Mouse (Mus musculus): Measurements from ENCODE around the gene Hfm1. TPM values are rescaled to one million over a fixed set of nuclear protein-coding genes. Genes with fewer than 3 reads are reported as not detected.

Hfm1 gene
- polyA plus RNA-seq, 1 experiment from 2014 or later = 3.8 TPM

DNA sequence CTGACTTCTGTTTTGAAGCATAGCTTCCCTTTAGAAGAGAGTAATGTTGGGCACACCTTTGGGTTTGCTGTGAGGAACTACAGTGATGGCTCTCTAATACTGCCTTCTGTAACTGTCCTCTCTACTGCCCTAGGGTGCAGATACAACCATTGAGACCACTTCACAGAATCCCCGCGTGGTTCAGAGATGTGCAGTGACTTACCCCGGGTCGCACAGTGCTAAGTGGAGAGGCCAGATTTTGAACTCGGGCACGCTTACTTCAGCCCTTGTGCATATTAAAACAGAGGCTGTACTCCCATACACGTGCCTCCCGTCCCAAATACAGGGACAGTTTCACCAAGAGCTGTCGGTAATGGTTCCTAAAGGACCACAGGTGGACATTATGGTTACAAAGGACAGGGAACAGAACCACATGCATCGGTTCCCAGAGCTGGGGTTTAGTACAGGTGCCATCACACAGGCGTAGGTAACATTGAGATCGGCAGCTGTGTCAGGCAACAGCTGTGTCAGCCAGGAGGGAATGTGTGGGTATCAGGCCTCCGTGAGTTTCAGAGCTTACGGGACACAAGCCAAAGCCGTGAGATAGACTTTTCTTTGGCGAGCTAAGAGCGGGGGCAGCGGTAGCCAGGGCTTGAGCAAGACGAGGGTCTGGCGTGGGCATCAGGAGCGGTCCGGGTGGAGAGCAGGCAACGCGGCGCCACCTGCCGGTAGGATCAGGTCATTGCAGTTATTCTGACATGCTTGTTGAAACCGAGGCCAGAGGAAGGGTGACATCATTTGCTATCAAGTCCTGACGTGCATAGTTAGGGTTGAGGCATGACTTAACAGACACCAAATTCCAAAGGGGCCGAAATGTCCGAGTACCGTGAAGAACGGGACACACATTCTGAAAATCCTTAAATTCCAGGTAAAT lies 124.0 kb downstream of the Hfm1 start:
- no peaks in the 10 kb centered on the region for H3K27me3 ChIP-seq (ENCODE audit: control insufficient read depth, insufficient read depth, low read length)
- no peak overlapping the region for H3K4me3 ChIP-seq (ENCODE audit: low read depth, low read length)
- 4% methylated on average over 32 of the region's 32 CpGs for WGBS
- peak overlapping the region; percentile 39 for H3K4me2 ChIP-seq (ENCODE audit: low read depth)
- H3K4me1 ChIP-seq (ENCODE audit: control insufficient read depth, insufficient read depth, low read length) = no peaks in the 10 kb centered on the region
- no peak overlapping the region for H3K27ac ChIP-seq (ENCODE audit: low read depth, low read length)
- H3K9me3 ChIP-seq (ENCODE audit: control insufficient read depth, low read length) = no peaks in the 10 kb centered on the region
- no peak overlapping the region for H3K9ac ChIP-seq (ENCODE audit: low read length)
- peak; percentile 88 for DNase-seq (ENCODE audit: low spot score)
- ATAC-seq (ENCODE audit: insufficient read depth, low FRiP score, low TSS enrichment) = peak; percentile 70
- H3K36me3 ChIP-seq (ENCODE audit: control insufficient read depth, insufficient read depth, low read length) = no peaks in the 10 kb centered on the region

DNA sequence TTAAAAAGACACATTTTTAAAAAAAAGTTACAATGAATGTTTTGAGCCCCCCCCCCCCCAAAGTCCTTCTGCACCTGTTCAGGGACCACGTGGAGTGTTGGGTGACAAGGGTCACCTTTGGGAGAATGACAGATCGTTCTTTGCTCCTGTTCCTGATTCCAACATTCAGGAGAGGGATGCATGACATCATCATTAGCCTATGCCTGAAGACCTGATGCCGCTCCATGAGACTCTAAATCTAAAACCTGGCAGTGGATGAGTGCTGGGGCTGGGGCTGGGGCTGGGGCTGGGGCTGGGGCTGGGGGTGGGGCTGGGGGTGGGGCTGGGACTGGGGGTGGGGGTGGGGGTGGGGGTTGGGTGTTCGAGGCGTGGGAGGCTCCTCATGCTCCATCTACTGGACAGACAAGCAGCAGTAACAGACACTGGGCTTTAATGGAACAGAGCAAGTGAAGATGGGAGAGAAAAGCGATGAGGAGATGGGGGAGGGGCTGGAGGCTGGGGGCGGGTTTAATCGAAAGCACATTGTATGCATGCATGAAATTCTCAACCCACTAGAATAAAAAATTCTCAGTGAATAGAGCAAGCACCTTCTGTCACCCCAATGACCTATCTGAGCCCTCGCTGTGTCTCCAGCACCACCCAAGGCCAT lies 124.8 kb downstream of the Hfm1 start:
- Histone ChIP-seq H3K9me3 (ENCODE audit: control insufficient read depth, low read length) (no peaks in the 10 kb centered on the region), H3K9ac (ENCODE audit: low read length) (no peak overlapping the region), H3K36me3 (ENCODE audit: control insufficient read depth, insufficient read depth, low read length) (no peaks in the 10 kb centered on the region), H3K4me2 (ENCODE audit: low read depth) (no peak overlapping the region), H3K4me1 (ENCODE audit: control insufficient read depth, insufficient read depth, low read length) (no peaks in the 10 kb centered on the region), H3K27ac (ENCODE audit: low read depth, low read length) (no peak overlapping the region), H3K4me3 (ENCODE audit: low read depth, low read length) (no peak overlapping the region), H3K27me3 (ENCODE audit: control insufficient read depth, insufficient read depth, low read length) (no peaks in the 10 kb centered on the region)
- DNase-seq (ENCODE audit: low spot score) (no peak), ATAC-seq (ENCODE audit: insufficient read depth, low FRiP score, low TSS enrichment) (no peak)
- 26% methylated on average over 9 of the region's 9 CpGs for WGBS

- Histone ChIP-seq H3K4me1 (ENCODE audit: control insufficient read depth, insufficient read depth, low read length) (no peaks in the 10 kb centered on the region), H3K9ac (ENCODE audit: low read length) (no peak overlapping the region), H3K9me3 (ENCODE audit: control insufficient read depth, low read length) (no peaks in the 10 kb centered on the region), H3K36me3 (ENCODE audit: control insufficient read depth, insufficient read depth, low read length) (no peaks in the 10 kb centered on the region), H3K27ac (ENCODE audit: low read depth, low read length) (no peak overlapping the region), H3K27me3 (ENCODE audit: control insufficient read depth, insufficient read depth, low read length) (no peaks in the 10 kb centered on the region), H3K4me2 (ENCODE audit: low read depth) (no peak overlapping the region), H3K4me3 (ENCODE audit: low read depth, low read length) (no peak overlapping the region)
- no peak for DNase-seq (ENCODE audit: low spot score)
- 86% methylated on average over 5 of the region's 5 CpGs for WGBS
- no peak for ATAC-seq (ENCODE audit: insufficient read depth, low FRiP score, low TSS enrichment)
Observed at GRCm38 (mm10) chr5:106797896-106798295, 128.2 kb downstream of the Hfm1 start.

- Histone ChIP-seq H3K4me2 (ENCODE audit: low read depth) (no peak overlapping the region), H3K27ac (ENCODE audit: low read depth, low read length) (no peak overlapping the region), H3K9ac (ENCODE audit: low read length) (no peak overlapping the region), H3K4me1 (ENCODE audit: control insufficient read depth, insufficient read depth, low read length) (no peaks in the 10 kb centered on the region), H3K36me3 (ENCODE audit: control insufficient read depth, insufficient read depth, low read length) (no peaks in the 10 kb centered on the region), H3K9me3 (ENCODE audit: control insufficient read depth, low read length) (no peaks in the 10 kb centered on the region), H3K4me3 (ENCODE audit: low read depth, low read length) (no peak overlapping the region), H3K27me3 (ENCODE audit: control insufficient read depth, insufficient read depth, low read length) (no peaks in the 10 kb centered on the region)
- DNase-seq (ENCODE audit: low spot score) (peak; percentile 50), ATAC-seq (ENCODE audit: insufficient read depth, low FRiP score, low TSS enrichment) (no peak)
- WGBS = 14% methylated on average over 6 of the region's 6 CpGs
Observed at GRCm38 (mm10) chr5:106791241-106791572, 134.9 kb downstream of the Hfm1 start.

DNA sequence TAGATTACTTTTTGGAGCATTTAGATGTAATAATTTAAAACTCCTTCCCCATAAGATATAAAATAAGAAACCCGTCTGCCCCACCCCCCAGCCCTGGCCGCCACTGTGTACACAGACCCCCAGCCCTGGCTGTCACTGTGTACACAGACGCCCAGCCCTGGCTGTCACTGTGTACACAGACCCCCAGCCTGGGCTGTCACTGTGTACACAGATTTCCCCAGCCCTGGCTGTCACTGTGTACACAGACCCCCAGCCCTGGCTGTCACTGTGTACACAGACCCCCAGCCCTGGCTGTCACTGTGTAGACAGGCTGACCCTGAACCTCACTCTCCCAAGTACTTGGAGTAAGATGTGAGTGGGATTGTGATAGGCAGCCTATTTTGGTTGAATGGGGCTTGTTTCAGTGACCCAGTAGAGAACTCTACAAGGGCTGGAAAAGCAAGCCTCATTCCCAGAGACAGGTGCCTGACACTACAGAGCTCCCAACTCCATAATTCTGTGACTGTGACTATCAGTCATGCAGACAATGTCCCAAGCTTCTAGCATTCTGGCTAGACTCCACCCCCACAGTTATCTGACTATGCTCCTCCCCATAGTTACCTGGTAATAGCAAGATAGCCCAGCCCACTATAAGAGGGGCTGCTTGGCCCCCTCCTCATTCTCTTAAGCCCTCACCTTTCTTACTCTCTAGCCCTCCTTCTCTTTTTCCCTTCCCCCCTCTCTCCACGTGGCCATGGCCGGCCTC lies 135.5 kb downstream of the Hfm1 start:
- Histone ChIP-seq H3K9ac (ENCODE audit: low read length) (no peak overlapping the region), H3K4me1 (ENCODE audit: control insufficient read depth, insufficient read depth, low read length) (no peaks in the 10 kb centered on the region), H3K27me3 (ENCODE audit: control insufficient read depth, insufficient read depth, low read length) (no peaks in the 10 kb centered on the region), H3K4me3 (ENCODE audit: low read depth, low read length) (no peak overlapping the region), H3K4me2 (ENCODE audit: low read depth) (no peak overlapping the region), H3K36me3 (ENCODE audit: control insufficient read depth, insufficient read depth, low read length) (no peaks in the 10 kb centered on the region), H3K27ac (ENCODE audit: low read depth, low read length) (no peak overlapping the region), H3K9me3 (ENCODE audit: control insufficient read depth, low read length) (no peaks in the 10 kb centered on the region)
- ATAC-seq (ENCODE audit: insufficient read depth, low FRiP score, low TSS enrichment) (no peak), DNase-seq (ENCODE audit: low spot score) (no peak)
- 43% methylated on average over 5 of the region's 5 CpGs for WGBS

Small RNA genes within 50 kb of the gene (microRNA-seq; reads per million reads assigned to microRNA genes)
- not detected for gene Gm27527

Other genes starting within 250 kb of the Hfm1 start
- 66.8 and 77.1 TPM in 2 replicates for gene Zfp644, start 229.0 kb downstream of the Hfm1 start, polyA plus RNA-seq (2014; fragmentation: Nextera tagmentation; extraction: Ambion mirVana)
- 49.6 and 59.7 TPM in 2 replicates for gene Cdc7, start 38.0 kb upstream of the Hfm1 start, polyA plus RNA-seq (2014; fragmentation: Nextera tagmentation; extraction: Ambion mirVana)